Mouse (Mus musculus) hindbrain, embryonic 11.5 days (tissue): ENCODE data around the gene Mcat. TPM values are rescaled to one million over a fixed set of nuclear protein-coding genes. Genes with fewer than 3 reads are reported as not detected.

ENCODE experiments used
- ATAC-seq: fragments of 200-750 bp; cut with Nextera tagmentation; 2 replicates; pipeline ENCODE4 v1.8.0; 2017; ENCODE audit warnings: mild to moderate bottlenecking, moderate TSS enrichment, moderate library complexity; ENCODE audit not compliant: low FRiP score
- DNase-seq: peaks from one replicate; pipeline ENCODE4 v3.0.0-alpha.2; 2015; ENCODE audit warnings: low spot score
- H3K27ac ChIP-seq: fragments of 300-500 bp; sonication (generic); 2 replicates; pipeline ENCODE4 v1.5.1; 2014; ENCODE audit warnings: mild to moderate bottlenecking, low read depth, low read length
- H3K27me3 ChIP-seq: fragments of 300-500 bp; sonication (generic); 2 replicates; pipeline ENCODE4 v1.6.1; 2014; ENCODE audit warnings: mild to moderate bottlenecking, low read length, moderate library complexity, mixed read lengths; ENCODE audit not compliant: control insufficient read depth, insufficient read depth
- H3K36me3 ChIP-seq: fragments of 300-500 bp; sonication (generic); 2 replicates; pipeline ENCODE4 v1.6.1; 2014; ENCODE audit warnings: mild to moderate bottlenecking, low read length, moderate library complexity, mixed read lengths; ENCODE audit not compliant: control insufficient read depth, insufficient read depth
- H3K4me1 ChIP-seq: fragments of 300-500 bp; sonication (generic); replicated peaks from 2 replicates; pipeline ENCODE4 v1.6.1; 2014; ENCODE audit warnings: low read length, mixed read lengths; ENCODE audit not compliant: control insufficient read depth, insufficient read depth
- H3K4me2 ChIP-seq: fragments of 300-500 bp; sonication (generic); replicated peaks from 2 replicates; pipeline ENCODE4 v1.6.1; 2014; ENCODE audit warnings: mild to moderate bottlenecking, low read depth, low read length
- H3K4me3 ChIP-seq: fragments of 300-500 bp; sonication (generic); 2 replicates; pipeline ENCODE4 v1.5.1; 2014; ENCODE audit warnings: low read depth, low read length
- H3K9ac ChIP-seq: fragments of 300-500 bp; sonication (generic); 2 replicates; pipeline ENCODE4 v1.6.1; 2014; ENCODE audit warnings: low read depth, low read length
- H3K9me3 ChIP-seq: fragments of 300-500 bp; sonication (generic); 2 replicates; pipeline ENCODE4 v1.6.1; 2016; ENCODE audit warnings: low read length; ENCODE audit not compliant: control insufficient read depth
- WGBS: fragments of 180-500 bp; shearing (Covaris S2); extraction: QIAGEN DNeasy Blood & Tissue Kit; methylation state at CpG from one replicate; pipeline ENCODE4 v1.1.7; 2014; 5-methylcytosine and 5-hydroxymethylcytosine counted together
- polyA plus RNA-seq: library from polyadenylated mRNA; unstranded; fragments of >200 nt; fragmentation: Nextera tagmentation; extraction: Ambion mirVana; gene quantifications from 2 replicates; pipeline ENCODE4 v1.2.1, GENCODE M21; 2014

The Mcat gene
- polyA plus RNA-seq, 1 experiment from 2014 or later = 38.9 TPM

- no peak for ATAC-seq
- Histone ChIP-seq H3K4me3 (no peak overlapping the region), H3K9ac (no peak overlapping the region), H3K4me2 (no peak overlapping the region), H3K4me1 (peaks cover 9% of the 10 kb centered on the region; the same call in 1 of the 2 replicates), H3K27me3 (peaks cover 27% of the 10 kb centered on the region), H3K27ac (no peak overlapping the region), H3K36me3 (no peaks in the 10 kb centered on the region), H3K9me3 (no peaks in the 10 kb centered on the region)
- 56% methylated on average over 2 of the region's 2 CpGs for WGBS
- no peak for DNase-seq
Measured at GRCm38 (mm10) chr15:83527747-83528146, 35.8 kb downstream of the Mcat start.

GRCm38 (mm10) chr15:83527092-83527437 is 36.5 kb downstream of the Mcat start:
- Histone ChIP-seq H3K27ac (no peak overlapping the region), H3K27me3 (peaks cover 27% of the 10 kb centered on the region), H3K9me3 (no peaks in the 10 kb centered on the region), H3K9ac (peak overlapping the region; percentile 52; the same call in 1 of the 2 replicates), H3K4me2 (peak overlapping the region; percentile 95), H3K4me3 (peak overlapping the region; percentile 49), H3K4me1 (peaks cover 9% of the 10 kb centered on the region; the same call in 1 of the 2 replicates), H3K36me3 (no peaks in the 10 kb centered on the region)
- WGBS = under 1% methylated on average over 26 of the region's 26 CpGs
- DNase-seq (no peak), ATAC-seq (peak; percentile 47; the same call in 1 of the 2 replicates)

GRCm38 (mm10) chr15:83526424-83527091 is 37.0 kb downstream of the Mcat start, which contains the start of gene Bik:
TSS of gene Bik (plus strand) at chr15:83526862.
- H3K27ac ChIP-seq = no peak within 1 kb of the TSS
- peak within 1 kb of the TSS; percentile 52; the same call in 1 of the 2 replicates for H3K9ac ChIP-seq
- peaks cover 9% of the 10 kb centered on the region; the same call in 1 of the 2 replicates for H3K4me1 ChIP-seq
- peaks cover 27% of the 10 kb centered on the region for H3K27me3 ChIP-seq
- DNase-seq (peak; percentile 76), ATAC-seq (peak; percentile 54)
- under 1% methylated on average over 45 of the region's 45 CpGs for WGBS
- H3K4me2 ChIP-seq = peak within 1 kb of the TSS; percentile 95
- peak within 1 kb of the TSS; percentile 49 for H3K4me3 ChIP-seq
- no peaks in the 10 kb centered on the region for H3K9me3 ChIP-seq
- no peaks in the 10 kb centered on the region for H3K36me3 ChIP-seq

- peaks cover 27% of the 10 kb centered on the region for H3K27me3 ChIP-seq
- WGBS = 75% methylated on average over 3 of the region's 3 CpGs
- peaks cover 9% of the 10 kb centered on the region; the same call in 1 of the 2 replicates for H3K4me1 ChIP-seq
Measured at GRCm38 (mm10) chr15:83524333-83524729, 39.3 kb downstream of the Mcat start.

GRCm38 (mm10) chr15:83523638-83524332 is 39.8 kb downstream of the Mcat start:
- WGBS = 48% methylated on average over 14 of the region's 14 CpGs
- ATAC-seq (no peak), DNase-seq (peak; percentile 27)
- Histone ChIP-seq H3K9me3 (no peaks in the 10 kb centered on the region), H3K9ac (0 out of 2 replicates have a peak overlapping the region, but pooled peaks have one; percentile 23), H3K27ac (0 out of 2 replicates have a peak overlapping the region, but pooled peaks have one; percentile 42), H3K4me2 (no peak overlapping the region; the same call in 1 of the 2 replicates), H3K27me3 (peaks cover 27% of the 10 kb centered on the region), H3K4me1 (peaks cover 9% of the 10 kb centered on the region; the same call in 1 of the 2 replicates), H3K36me3 (no peaks in the 10 kb centered on the region), H3K4me3 (no peak overlapping the region)

More at GRCm38 (mm10) chr15:83524333-83524729, 39.3 kb downstream of the Mcat start:
- Histone ChIP-seq H3K9me3 (no peaks in the 10 kb centered on the region), H3K36me3 (no peaks in the 10 kb centered on the region), H3K4me3 (no peak overlapping the region), H3K4me2 (no peak overlapping the region), H3K27ac (no peak overlapping the region), H3K9ac (no peak overlapping the region)
- DNase-seq (no peak), ATAC-seq (no peak)

GRCm38 (mm10) chr15:83523196-83523595 is 40.4 kb downstream of the Mcat start:
- DNase-seq = peak; percentile 31
- no peaks in the 10 kb centered on the region for H3K36me3 ChIP-seq
- 0 out of 2 replicates have a peak overlapping the region, but pooled peaks have one; percentile 23 for H3K9ac ChIP-seq
- H3K4me2 ChIP-seq = no peak overlapping the region; the same call in 1 of the 2 replicates
- no peak overlapping the region for H3K4me3 ChIP-seq
- 0 out of 2 replicates have a peak overlapping the region, but pooled peaks have one; percentile 42 for H3K27ac ChIP-seq
- WGBS = 20% methylated on average over 7 of the region's 7 CpGs
- peaks cover 9% of the 10 kb centered on the region; the same call in 1 of the 2 replicates for H3K4me1 ChIP-seq
- H3K27me3 ChIP-seq = peaks cover 26% of the 10 kb centered on the region
- H3K9me3 ChIP-seq = no peaks in the 10 kb centered on the region
- ATAC-seq = no peak

GRCm38 (mm10) chr15:83520861-83521382 is 42.7 kb downstream of the Mcat start:
- no peak for ATAC-seq
- WGBS = 84% methylated on average over 6 of the region's 6 CpGs

GRCm38 (mm10) chr15:83518215-83519048 is 45.2 kb downstream of the Mcat start:
- H3K4me1 ChIP-seq = peaks cover 4% of the 10 kb centered on the region; the same call in 1 of the 2 replicates
- no peaks in the 10 kb centered on the region for H3K27me3 ChIP-seq
- H3K9ac ChIP-seq = no peak overlapping the region
- 42% methylated on average over 20 of the region's 20 CpGs for WGBS
- H3K4me2 ChIP-seq = no peak overlapping the region
- H3K36me3 ChIP-seq = no peaks in the 10 kb centered on the region
- DNase-seq = peak; percentile 87
- peak; percentile 25; the same call in 1 of the 2 replicates for ATAC-seq
- no peak overlapping the region for H3K4me3 ChIP-seq
- H3K27ac ChIP-seq = no peak overlapping the region
- no peaks in the 10 kb centered on the region for H3K9me3 ChIP-seq

More at GRCm38 (mm10) chr15:83520861-83521382, 42.7 kb downstream of the Mcat start:
- Histone ChIP-seq H3K4me1 (peaks cover 9% of the 10 kb centered on the region; the same call in 1 of the 2 replicates), H3K4me2 (no peak overlapping the region), H3K9ac (no peak overlapping the region), H3K36me3 (no peaks in the 10 kb centered on the region), H3K27me3 (peaks cover 6% of the 10 kb centered on the region; the same call in 1 of the 2 replicates), H3K9me3 (no peaks in the 10 kb centered on the region), H3K4me3 (no peak overlapping the region), H3K27ac (no peak overlapping the region)
- no peak for DNase-seq
